Mouse (Mus musculus) WW6 (cell line): ENCODE data around the gene Csnka2ip.

Experiments used
- DNase-seq: peaks from one replicate; pipeline ENCODE4 v3.0.0-alpha.2; 2013; ENCODE audit warnings: low read depth, low spot score

Gene Csnka2ip

DNA sequence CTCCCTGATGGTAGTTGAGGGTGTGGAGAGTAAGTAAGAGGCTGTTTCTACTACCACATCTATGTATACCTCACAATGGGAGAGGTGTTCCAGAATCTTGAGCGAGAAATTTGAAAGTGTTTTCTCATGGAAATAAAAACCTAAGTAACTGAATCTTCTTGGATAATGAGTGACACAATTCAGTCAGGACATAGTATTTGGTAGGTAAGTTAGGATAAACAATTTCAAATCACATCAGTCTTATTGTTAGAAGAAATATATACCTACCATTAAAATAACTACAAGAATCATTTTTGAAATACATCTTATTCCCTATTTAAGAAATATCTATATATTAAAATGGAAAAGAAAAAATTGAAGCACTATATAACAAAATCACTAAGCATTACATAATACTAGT lies at the start of gene Csnka2ip:
Gene Csnka2ip, minus strand, starts transcription at position 101 of the 400 bp plus-strand sequence.
- DNase-seq = no peak

GRCm38 (mm10) chr16:64649594-64650290 lies 47.5 kb upstream of the Csnka2ip start:
- DNase-seq = no peak

DNA sequence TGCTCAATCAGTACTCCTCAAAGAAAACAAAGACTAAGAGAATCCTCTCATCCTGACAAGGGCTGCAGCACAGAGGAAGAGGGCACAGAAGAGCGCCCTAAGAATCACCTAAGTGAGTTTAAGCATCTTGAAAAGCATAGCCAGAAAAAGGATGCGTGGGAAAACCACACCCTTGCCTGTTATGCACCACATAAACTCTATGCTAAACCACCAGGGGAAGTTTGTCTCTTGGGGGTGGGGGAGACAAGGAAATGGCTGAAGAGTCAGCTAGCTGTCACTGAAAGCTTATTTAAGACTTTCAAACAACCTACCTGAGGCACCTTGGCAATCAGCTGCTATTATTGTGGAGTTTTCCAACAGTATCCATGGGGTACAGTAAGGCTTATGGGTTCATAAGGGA lies 45.6 kb upstream of the Csnka2ip start:
- no peak for DNase-seq

GRCm38 (mm10) chr16:64635110-64635509 lies 32.9 kb upstream of the Csnka2ip start:
- DNase-seq = no peak

DNA sequence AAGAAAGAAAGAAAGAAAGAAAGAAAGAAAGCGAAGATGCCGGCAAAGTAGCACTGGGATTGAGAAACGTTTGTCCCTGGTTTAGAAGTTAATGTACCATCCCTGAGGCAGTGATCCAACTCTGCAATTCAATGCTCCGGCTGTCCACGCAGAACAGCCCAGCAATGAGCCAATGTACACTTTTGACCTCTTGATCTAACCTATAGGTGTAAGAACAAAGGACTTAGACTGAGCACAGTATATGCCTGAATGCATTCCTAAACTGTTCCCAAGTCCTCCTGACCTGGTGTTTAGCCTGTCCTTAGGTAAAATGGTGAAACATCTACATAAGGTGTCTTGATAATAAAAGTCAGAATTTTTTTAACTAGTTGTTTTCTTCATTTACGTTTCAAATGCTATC lies 17.9 kb upstream of the Csnka2ip start:
- no peak for DNase-seq

DNA sequence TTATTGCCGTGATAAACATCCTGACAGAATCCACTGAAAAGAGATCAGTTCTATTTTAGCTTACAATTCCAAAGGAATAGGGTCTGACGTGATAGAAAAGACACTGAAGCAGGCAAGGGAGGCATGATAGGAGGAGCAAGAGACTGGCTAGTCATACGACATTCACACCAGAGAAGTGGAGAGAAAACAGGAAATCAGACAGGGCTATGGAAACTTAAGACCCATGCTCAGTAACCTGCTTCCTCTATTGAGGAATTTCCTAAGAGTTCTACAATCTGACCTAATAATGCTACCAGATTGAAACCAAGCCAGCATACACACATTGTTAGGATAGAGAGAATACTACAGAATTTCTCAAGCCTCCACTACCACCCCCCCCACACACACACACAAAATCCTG lies 12.4 kb upstream of the Csnka2ip start:
- no peak for DNase-seq

GRCm38 (mm10) chr16:64607793-64608192 lies 5.6 kb upstream of the Csnka2ip start:
- DNase-seq = no peak

GRCm38 (mm10) chr16:64586825-64587224 lies 15.4 kb downstream of the Csnka2ip start:
- DNase-seq = no peak

GRCm38 (mm10) chr16:64586262-64586619 lies 16.0 kb downstream of the Csnka2ip start:
- no peak for DNase-seq

DNA sequence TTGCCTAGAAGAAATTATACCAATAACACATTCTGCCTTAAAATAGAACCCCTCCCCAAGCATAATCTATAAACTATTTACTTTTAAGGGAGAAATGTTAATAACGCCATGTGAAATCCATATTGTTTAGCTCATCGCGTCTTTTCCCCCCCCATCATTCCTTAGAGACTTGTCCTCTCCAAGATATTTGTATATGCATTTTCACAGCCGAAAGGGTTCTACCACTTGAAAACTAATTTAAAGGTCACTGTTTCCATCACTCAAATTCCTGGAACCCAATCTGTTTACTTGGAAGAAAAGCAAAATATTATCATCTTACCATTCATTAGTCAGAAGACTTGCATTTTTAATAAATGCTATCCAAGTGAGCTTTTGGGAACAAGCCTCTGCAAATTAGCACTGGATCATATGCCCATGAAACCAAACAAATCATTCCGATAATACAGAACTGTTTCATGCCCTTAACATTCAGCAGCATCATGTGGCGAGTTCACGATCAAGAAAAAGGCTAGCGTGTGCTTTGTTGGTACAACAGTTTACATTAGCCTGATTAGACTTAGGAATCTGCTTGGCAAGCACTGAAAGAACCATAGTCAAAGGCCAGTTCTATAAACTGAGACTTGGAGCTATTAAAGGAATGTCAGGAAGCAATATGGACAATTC lies 16.5 kb downstream of the Csnka2ip start:
- DNase-seq = no peak

GRCm38 (mm10) chr16:64584591-64584990 lies 17.6 kb downstream of the Csnka2ip start:
- no peak for DNase-seq

GRCm38 (mm10) chr16:64583406-64583805 lies 18.8 kb downstream of the Csnka2ip start:
- no peak for DNase-seq

GRCm38 (mm10) chr16:64569496-64569895 lies 32.7 kb downstream of the Csnka2ip start:
- DNase-seq = no peak

- no peak for DNase-seq
Measured at GRCm38 (mm10) chr16:64563081-64563480, 39.1 kb downstream of the Csnka2ip start.

- DNase-seq = no peak
Measured at GRCm38 (mm10) chr16:64558518-64558917, 43.7 kb downstream of the Csnka2ip start.

DNA sequence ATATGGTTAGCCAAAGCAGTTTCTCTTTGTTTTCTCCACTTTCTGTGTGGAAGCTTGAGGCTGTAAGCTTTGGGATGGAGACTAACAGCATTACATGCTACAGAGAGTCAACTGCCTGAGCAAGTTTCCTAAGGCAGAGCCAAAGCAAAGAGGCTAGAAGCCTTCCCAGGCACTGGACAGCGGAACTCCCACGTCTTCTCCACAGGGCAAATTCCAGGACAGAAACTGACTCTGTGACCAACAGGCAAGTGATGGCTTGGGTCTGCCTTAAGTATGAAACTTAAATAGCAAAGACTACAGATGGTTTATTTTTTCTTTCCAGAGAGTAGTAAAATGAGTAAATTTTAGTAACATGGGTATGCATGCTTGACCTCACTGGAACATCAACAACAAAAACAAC lies 75.3 kb downstream of the Csnka2ip start:
- no peak for DNase-seq

DNA sequence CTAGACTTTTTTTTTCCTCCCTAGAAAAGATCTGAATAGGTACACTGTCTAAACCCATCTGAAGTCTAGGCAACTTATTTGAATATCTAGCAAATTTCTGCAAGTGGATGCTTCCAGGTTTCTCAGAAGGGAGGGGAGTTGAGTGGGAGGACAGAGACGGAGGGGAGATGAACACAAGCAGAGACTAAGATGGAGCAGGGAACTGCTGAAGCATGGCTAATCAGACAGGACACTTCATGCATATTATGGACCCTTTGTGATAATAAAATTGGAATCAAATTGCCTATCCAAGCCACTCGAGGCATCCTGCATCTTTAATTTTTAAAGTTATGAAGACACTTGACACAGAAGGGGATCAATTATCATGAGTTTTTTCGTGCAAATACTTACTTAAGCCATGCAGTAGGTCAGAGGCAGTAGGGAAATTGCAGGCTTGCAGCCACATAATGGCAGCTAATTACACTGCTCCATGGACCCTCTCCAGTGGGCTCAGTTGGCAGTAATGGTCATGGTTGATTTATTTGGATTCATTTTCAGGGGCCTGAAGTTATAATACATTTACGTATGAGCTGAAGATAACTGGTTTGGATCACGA lies 78.1 kb downstream of the Csnka2ip start:
- no peak for DNase-seq

DNA sequence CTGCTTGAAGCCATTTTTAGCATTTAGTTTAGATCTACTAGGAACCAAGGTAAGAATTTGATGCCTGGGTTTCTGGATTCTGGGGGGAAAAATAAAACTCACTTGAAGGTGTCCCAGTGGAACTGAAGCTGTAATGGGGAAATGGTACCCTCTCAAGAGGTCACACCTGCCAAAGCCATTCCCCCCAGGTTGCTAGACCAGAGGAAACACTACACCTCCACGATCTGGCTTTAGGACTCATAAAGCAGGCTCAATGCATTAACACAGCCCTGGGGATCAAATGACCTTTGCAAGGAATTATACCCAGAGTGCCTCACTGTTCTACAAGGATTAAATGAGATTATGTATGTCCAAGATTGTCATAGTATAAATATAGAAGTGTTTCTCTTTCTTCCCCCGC lies 88.8 kb downstream of the Csnka2ip start:
- DNase-seq = no peak
